Mouse (Mus musculus) E14TG2a.4 (cell line): ENCODE measurements at regions not wholly inside any gene's neighbourhood (a gene's known extent, or its start where the extent isn't known, plus 50 kb on each side); places are given as distances from the start of the nearest gene placed in this dataset.

Source experiments
- H3K27me3 ChIP-seq: 2 replicates; pipeline ENCODE4 v1.6.1; 2014; ENCODE audit warnings: low read length, control low read depth; ENCODE audit not compliant: insufficient read depth
- H3K36me3 ChIP-seq: 2 replicates; pipeline ENCODE4 v1.6.1; 2014; ENCODE audit warnings: low read length, control low read depth; ENCODE audit not compliant: insufficient read depth
- H3K4me1 ChIP-seq: replicated peaks from 2 replicates; pipeline ENCODE4 v1.6.1; 2014; ENCODE audit warnings: low read depth, low read length, control low read depth
- H3K4me3 ChIP-seq: replicated peaks from 2 replicates; pipeline ENCODE4 v1.5.1; 2014; ENCODE audit warnings: mild to moderate bottlenecking, low read length
- H3K9me3 ChIP-seq: 2 replicates; pipeline ENCODE4 v1.6.1; 2014; ENCODE audit warnings: low read length, control low read depth
- CTCF ChIP-seq: conservative IDR thresholded peaks from 2 replicates; pipeline ENCODE4 v1.5.1; 2014; ENCODE audit warnings: low read length
- NANOG ChIP-seq: IDR thresholded peaks from 2 replicates; pipeline ENCODE4 v1.6.1; 2014; ENCODE audit warnings: borderline replicate concordance, low read length, mixed read lengths
- POU5F1 ChIP-seq: IDR thresholded peaks from 2 replicates; pipeline ENCODE4 v1.6.1; 2014; ENCODE audit warnings: low read length, borderline replicate concordance

DNA sequence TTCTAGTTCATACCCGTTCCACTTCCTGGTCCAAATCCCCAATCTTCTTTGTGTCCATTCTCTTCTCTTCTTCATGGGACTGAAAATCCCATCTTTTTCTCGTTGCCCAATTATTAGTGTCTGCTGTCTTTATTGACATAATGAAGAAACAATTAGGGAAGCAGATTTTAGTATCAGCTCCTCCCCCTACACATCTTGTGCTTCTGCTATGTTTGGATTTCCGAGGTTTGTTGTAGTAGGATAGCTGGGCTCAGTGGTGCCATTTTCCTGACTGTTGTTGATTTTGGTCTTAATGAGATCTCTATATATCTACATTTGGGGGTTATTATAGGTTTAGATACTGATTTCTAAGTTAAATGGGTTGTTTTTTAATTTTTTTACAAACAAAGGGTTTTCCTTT, 849.5 kb downstream of the Brinp3 start:
- Histone ChIP-seq H3K27me3 (no peaks in the 10 kb centered on the region), H3K9me3 (no peaks in the 10 kb centered on the region)
- TF ChIP-seq CTCF (no peak), POU5F1 (no peak), NANOG (no peak)

More for the DNA sequence above, 849.5 kb downstream of the Brinp3 start:
- Histone ChIP-seq H3K4me1 (no peaks in the 10 kb centered on the region), H3K36me3 (no peaks in the 10 kb centered on the region), H3K4me3 (no peak overlapping the region)
